ENCODE assay signal across 13 mouse cellular contexts in the genomic region with DNA sequence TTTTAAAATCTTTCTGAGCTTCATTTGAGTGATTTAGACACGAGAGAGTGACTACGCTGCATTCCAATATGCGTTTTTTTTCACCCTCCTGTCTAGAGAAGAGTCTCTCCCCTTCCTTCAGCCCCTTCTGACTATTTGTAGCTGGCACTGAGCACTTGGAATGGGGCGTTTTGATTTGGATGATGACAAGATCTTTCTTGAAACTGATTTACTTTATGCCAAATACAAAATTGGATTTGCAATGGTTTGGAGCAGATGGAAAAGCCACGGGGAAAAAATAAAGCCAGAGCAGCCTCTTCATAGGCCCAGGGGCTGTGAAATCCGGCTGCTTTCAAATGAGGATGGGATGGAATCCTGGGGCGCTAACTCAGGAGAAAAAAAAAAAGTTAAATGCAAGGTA.
DNase-seq lines count a peak whose midpoint lies in the region; ATAC-seq lines count a peak whose summit lies in the region.
"Had no signal": no experiment of that assay in that cellular context is flagged by ENCODE, and none has a peak within 500 bp of the region (broad histone marks: within the 10 kb centered on the region; RNA-seq: fewer than 3 reads in every experiment).

No protein-coding gene starts in this region.

- H3K4me2 ChIP-seq in forebrain, embryonic 15.5 days (replicated peaks), result no peak overlapping the region
- no peak overlapping the region for H3K4me2 ChIP-seq in forebrain, embryonic 11.5 days (ENCODE audit: low read depth, low read length, severe bottlenecking)
- H3K4me2 ChIP-seq: embryonic facial prominence, embryonic 15.5 days; limb, embryonic 15.5 days; midbrain, embryonic 13.5 days had no signal

- H3K27ac ChIP-seq in forebrain, embryonic 15.5 days (replicated peaks), result peak overlapping the region; percentile 62
- no peak overlapping the region for H3K27ac ChIP-seq in forebrain, embryonic 11.5 days (ENCODE audit: low read depth, low read length)
- no peak overlapping the region for H3K27ac ChIP-seq in limb, embryonic 10.5 days
- H3K27ac ChIP-seq: embryonic facial prominence, embryonic 15.5 days; limb, embryonic 15.5 days; midbrain, embryonic 13.5 days had no signal

- no peaks in the 10 kb centered on the region for H3K4me1 ChIP-seq in forebrain, embryonic 15.5 days
- no peaks in the 10 kb centered on the region for H3K4me1 ChIP-seq in forebrain, embryonic 11.5 days (replicated peaks; ENCODE audit: control insufficient read depth, insufficient read depth, low read length)
- H3K4me1 ChIP-seq in limb, embryonic 10.5 days, result no peaks in the 10 kb centered on the region
- H3K4me1 ChIP-seq: limb, embryonic 15.5 days; midbrain, embryonic 13.5 days had no signal

- DNase-seq in forebrain, embryonic 11.5 days (ENCODE audit: low spot score), result no peak
- peak; percentile 36 to 67 for DNase-seq in right cerebral cortex, postnatal 10 days (ENCODE audit: low spot score in 2 of 2)
- no peak for DNase-seq in right cerebral cortex, postnatal 36 days (ENCODE audit: low spot score in 2 of 2)
- peak; percentile 41 to 77 for DNase-seq in cerebellum, postnatal 14 days
- peak; percentile 22 to 54 for DNase-seq in layer of hippocampus, postnatal 14 days (ENCODE audit: low spot score in 2 of 2)
- DNase-seq in gastrocnemius, postnatal 10 days, result no peak
- DNase-seq in limb, embryonic 10.5 days (ENCODE audit: low spot score), result no peak
- DNase-seq: lung, adult 18-20 months had no signal

- no peak overlapping the region for H3K4me3 ChIP-seq in forebrain, embryonic 15.5 days
- no peak overlapping the region for H3K4me3 ChIP-seq in forebrain, embryonic 11.5 days (ENCODE audit: low read depth, low read length)
- H3K4me3 ChIP-seq in limb, embryonic 10.5 days, result no peak overlapping the region
- H3K4me3 ChIP-seq: embryonic facial prominence, embryonic 15.5 days; limb, embryonic 15.5 days; midbrain, embryonic 13.5 days had no signal

- no peaks in the 10 kb centered on the region for H3K36me3 ChIP-seq in forebrain, embryonic 15.5 days
- H3K36me3 ChIP-seq in forebrain, embryonic 11.5 days (ENCODE audit: control insufficient read depth, insufficient read depth, low read length), result no peaks in the 10 kb centered on the region
- H3K36me3 ChIP-seq in limb, embryonic 10.5 days, result no peaks in the 10 kb centered on the region
- H3K36me3 ChIP-seq: embryonic facial prominence, embryonic 15.5 days; limb, embryonic 15.5 days; midbrain, embryonic 13.5 days had no signal

- ATAC-seq in forebrain, embryonic 15.5 days (replicated peaks), result peak; percentile 84; the same call in 1 of the 2 replicates
- ATAC-seq in forebrain, embryonic 11.5 days (replicated peaks; ENCODE audit: low FRiP score), result no peak
- ATAC-seq: inflammation-experienced regulatory T-cells, adult 6 months; midbrain, embryonic 13.5 days had no signal

- H3K9ac ChIP-seq in forebrain, embryonic 15.5 days (replicated peaks), result no peak overlapping the region
- no peak overlapping the region for H3K9ac ChIP-seq in forebrain, embryonic 11.5 days (ENCODE audit: low read length)
- H3K9ac ChIP-seq: embryonic facial prominence, embryonic 15.5 days; limb, embryonic 15.5 days; midbrain, embryonic 13.5 days had no signal

- no peaks in the 10 kb centered on the region for H3K9me3 ChIP-seq in forebrain, embryonic 15.5 days
- H3K9me3 ChIP-seq in forebrain, embryonic 11.5 days (ENCODE audit: control insufficient read depth, low read length), result no peaks in the 10 kb centered on the region
- no peaks in the 10 kb centered on the region for H3K9me3 ChIP-seq in limb, embryonic 10.5 days (replicated peaks)
- H3K9me3 ChIP-seq: embryonic facial prominence, embryonic 15.5 days; limb, embryonic 15.5 days; midbrain, embryonic 13.5 days had no signal

- H3K27me3 ChIP-seq in forebrain, embryonic 15.5 days, result no peaks in the 10 kb centered on the region
- no peaks in the 10 kb centered on the region for H3K27me3 ChIP-seq in forebrain, embryonic 11.5 days (ENCODE audit: control insufficient read depth, insufficient read depth, low read length)
- H3K27me3 ChIP-seq in limb, embryonic 10.5 days (ENCODE audit: low read depth, poor library complexity, severe bottlenecking), result no peaks in the 10 kb centered on the region
- H3K27me3 ChIP-seq: embryonic facial prominence, embryonic 15.5 days; limb, embryonic 15.5 days; midbrain, embryonic 13.5 days had no signal

- WGBS in forebrain, embryonic 15.5 days, result 69% methylated on average over 7 of the region's 7 CpGs
- WGBS in forebrain, embryonic 11.5 days, result 77% methylated on average over 7 of the region's 7 CpGs
- 85% methylated on average over 7 of the region's 7 CpGs for WGBS in limb, embryonic 10.5 days

Comparison
In these comparisons a context has a peak if more than half of its experiments do, and no peak if none do; other contexts are left out.
1. DNase-seq: peak in right cerebral cortex, postnatal 10 days (2 of 2), cerebellum, postnatal 14 days (2 of 2) and layer of hippocampus, postnatal 14 days (2 of 2); none in forebrain, embryonic 11.5 days (single experiment), right cerebral cortex, postnatal 36 days (0 of 2), gastrocnemius, postnatal 10 days (single experiment) and limb, embryonic 10.5 days (single experiment).